Mouse (Mus musculus): Measurements from ENCODE around the gene Nudt6. TPM values are rescaled to one million over a fixed set of nuclear protein-coding genes. Genes with fewer than 3 reads are reported as not detected.

Nudt6 gene
- polyA plus RNA-seq, 2 experiments: 5.9 to 7.2 TPM

DNA sequence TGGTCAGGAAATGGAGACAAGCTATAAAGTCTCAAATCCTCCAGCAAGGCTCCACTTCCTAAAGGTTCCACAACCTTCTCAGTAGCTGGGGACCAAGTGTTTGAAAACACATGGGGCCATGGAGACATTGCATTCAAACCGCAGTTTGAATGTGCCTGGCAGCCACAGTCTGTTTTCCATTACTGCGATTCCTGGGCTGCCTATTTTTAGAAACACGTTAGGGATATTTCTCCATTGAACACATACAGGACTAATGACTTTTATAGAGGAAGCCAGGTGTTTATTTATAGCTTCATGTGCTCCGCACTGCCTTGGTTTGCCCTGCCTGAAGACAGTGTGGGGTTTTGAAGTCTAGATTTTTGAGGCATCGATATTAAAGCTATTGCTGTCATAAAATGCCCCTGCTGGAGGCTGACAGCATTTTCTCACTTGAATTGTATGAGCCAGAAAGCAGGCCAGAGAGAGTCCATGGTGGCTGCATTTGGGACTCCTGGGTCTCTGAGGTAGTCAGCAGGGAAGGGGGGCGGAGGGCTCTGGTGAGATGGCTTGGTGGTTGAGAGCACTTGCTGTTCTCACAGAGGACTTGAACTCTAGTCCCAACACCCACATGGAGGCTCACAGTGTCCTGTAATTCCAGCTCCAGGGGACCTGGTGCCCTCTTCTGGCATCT lies 36.8 kb downstream of the Nudt6 start:
- TF ChIP-seq POLR2A (IDR thresholded peaks at IDR 0.05; ENCODE audit: borderline replicate concordance, extremely low read depth, insufficient read depth, insufficient read length): no peak
- H3K4me2 ChIP-seq (replicated peaks; ENCODE audit: low read depth, low read length, severe bottlenecking): no peak overlapping the region

DNA sequence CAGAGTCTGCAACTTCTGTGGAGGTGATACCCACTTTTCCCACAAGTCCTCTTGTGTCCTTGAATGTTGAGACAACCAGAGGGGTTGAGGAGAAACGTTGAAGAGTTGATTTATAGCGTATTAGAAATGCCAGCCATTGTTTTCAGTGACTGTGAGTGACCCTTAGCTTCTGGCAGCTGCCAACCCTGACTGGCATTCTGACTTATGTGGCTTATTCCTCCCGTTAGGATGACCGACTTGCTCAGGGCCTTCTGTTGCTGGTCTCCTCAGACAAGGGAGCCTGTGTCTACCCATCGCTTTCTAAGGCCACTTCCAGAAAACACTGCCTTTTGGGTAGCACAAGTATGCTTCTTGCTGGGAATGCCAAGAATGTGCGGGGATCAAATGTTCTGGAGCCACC lies 38.6 kb downstream of the Nudt6 start:
- WGBS: 50% methylated on average over 6 of the region's 6 CpGs
- ATAC-seq (ENCODE audit: low FRiP score, low read depth) (no peak), DNase-seq (ENCODE audit: low spot score) (peak; percentile 31)
- H3K36me3 ChIP-seq (ENCODE audit: control insufficient read depth, insufficient read depth, low read length): no peaks in the 10 kb centered on the region
- no peak overlapping the region for H3K9ac ChIP-seq (ENCODE audit: low read depth, low read length, severe bottlenecking)
- no peak for TF ChIP-seq POLR2A (IDR thresholded peaks at IDR 0.05; ENCODE audit: borderline replicate concordance, extremely low read depth, insufficient read depth, insufficient read length)
- H3K9me3 ChIP-seq (ENCODE audit: control insufficient read depth, low read length): no peaks in the 10 kb centered on the region
- H3K4me3 ChIP-seq (replicated peaks; ENCODE audit: low read length): no peak overlapping the region
- H3K4me1 ChIP-seq (ENCODE audit: control insufficient read depth, insufficient read depth, low read length): peaks cover 49% of the 10 kb centered on the region
- H3K27me3 ChIP-seq (ENCODE audit: control insufficient read depth, insufficient read depth, low read length): no peaks in the 10 kb centered on the region
- H3K4me2 ChIP-seq (replicated peaks; ENCODE audit: low read depth, low read length, severe bottlenecking): no peak overlapping the region
- peak overlapping the region; percentile 67; the same call in 1 of the 2 replicates for H3K27ac ChIP-seq (replicated peaks; ENCODE audit: low read depth, low read length)

More for the DNA sequence above, 36.8 kb downstream of the Nudt6 start:
- DNase-seq (ENCODE audit: low spot score) (peak; percentile 82), ATAC-seq (ENCODE audit: low FRiP score, low read depth) (peak; percentile 70)
- Histone ChIP-seq H3K9me3 (ENCODE audit: control insufficient read depth, low read length) (no peaks in the 10 kb centered on the region), H3K4me1 (ENCODE audit: control insufficient read depth, insufficient read depth, low read length) (peaks cover 44% of the 10 kb centered on the region), H3K27me3 (ENCODE audit: control insufficient read depth, insufficient read depth, low read length) (no peaks in the 10 kb centered on the region), H3K9ac (ENCODE audit: low read depth, low read length, severe bottlenecking) (no peak overlapping the region), H3K36me3 (ENCODE audit: control insufficient read depth, insufficient read depth, low read length) (0 out of 2 replicates have a peak, but pooled peaks cover 5% of the 10 kb centered on the region), H3K27ac (replicated peaks; ENCODE audit: low read depth, low read length) (peak overlapping the region; percentile 70), H3K4me3 (replicated peaks; ENCODE audit: low read length) (no peak overlapping the region)
- 15% methylated on average over 6 of the region's 6 CpGs for WGBS

DNA sequence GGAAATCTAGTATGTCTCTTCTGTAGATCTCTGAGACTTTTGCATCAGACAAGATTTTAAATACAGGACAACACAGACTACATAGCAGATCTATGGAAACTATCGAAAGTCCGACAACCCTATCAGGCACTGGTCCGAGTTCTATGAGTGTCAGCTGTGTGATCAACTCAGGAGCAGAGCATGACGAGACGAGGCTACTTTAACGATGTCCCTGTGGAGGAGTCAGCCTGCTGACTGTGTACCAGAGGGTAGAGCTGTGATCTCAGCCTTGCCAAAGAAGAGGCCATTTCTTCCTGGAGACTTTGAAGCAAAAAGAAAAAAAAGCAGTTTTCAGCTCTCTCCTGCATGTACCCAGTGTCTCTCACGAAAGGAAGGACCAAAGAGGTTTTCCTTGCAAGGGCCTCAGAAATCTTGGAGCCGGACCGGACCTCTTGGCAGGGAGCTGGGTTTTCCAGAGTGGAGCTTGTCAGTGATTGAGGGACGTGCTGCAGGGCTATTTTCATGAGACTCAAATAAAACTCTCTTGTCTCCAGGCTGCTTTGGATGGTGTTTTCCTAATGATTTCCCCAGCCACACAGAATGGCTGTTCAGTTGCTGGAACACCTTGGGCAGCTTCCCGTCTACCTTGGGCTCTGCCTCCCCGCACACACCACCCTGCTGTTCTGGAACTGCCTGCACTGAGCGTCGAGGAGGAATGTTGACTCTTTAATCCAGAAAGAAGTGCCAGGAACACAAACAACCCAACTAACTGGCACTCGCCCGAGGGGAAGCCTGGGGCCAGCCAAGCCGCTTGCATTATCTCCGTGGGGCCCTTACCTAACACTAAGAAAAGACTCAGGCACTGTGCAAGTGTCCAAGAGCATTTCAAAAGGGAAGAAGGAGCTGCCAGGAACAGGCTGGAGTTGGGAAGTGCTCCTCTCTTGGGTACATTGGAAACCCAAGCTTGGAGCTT lies 39.8 kb downstream of the Nudt6 start:
- no peaks in the 10 kb centered on the region for H3K9me3 ChIP-seq (ENCODE audit: control insufficient read depth, low read length)
- WGBS: 39% methylated on average over 18 of the region's 18 CpGs
- DNase-seq (ENCODE audit: low spot score) (peak; percentile 78), ATAC-seq (ENCODE audit: low FRiP score, low read depth) (peak; percentile 71)
- H3K4me1 ChIP-seq (ENCODE audit: control insufficient read depth, insufficient read depth, low read length): peaks cover 49% of the 10 kb centered on the region
- no peaks in the 10 kb centered on the region for H3K36me3 ChIP-seq (ENCODE audit: control insufficient read depth, insufficient read depth, low read length)
- no peak for TF ChIP-seq POLR2A (IDR thresholded peaks at IDR 0.05; ENCODE audit: borderline replicate concordance, extremely low read depth, insufficient read depth, insufficient read length)
- H3K27me3 ChIP-seq (ENCODE audit: control insufficient read depth, insufficient read depth, low read length): no peaks in the 10 kb centered on the region
- H3K9ac ChIP-seq (ENCODE audit: low read depth, low read length, severe bottlenecking): no peak overlapping the region
- no peak overlapping the region for H3K4me3 ChIP-seq (replicated peaks; ENCODE audit: low read length)
- peak overlapping the region; percentile 83 for H3K27ac ChIP-seq (replicated peaks; ENCODE audit: low read depth, low read length)
- peak overlapping the region; percentile 0; the same call in 1 of the 2 replicates for H3K4me2 ChIP-seq (replicated peaks; ENCODE audit: low read depth, low read length, severe bottlenecking)

DNA sequence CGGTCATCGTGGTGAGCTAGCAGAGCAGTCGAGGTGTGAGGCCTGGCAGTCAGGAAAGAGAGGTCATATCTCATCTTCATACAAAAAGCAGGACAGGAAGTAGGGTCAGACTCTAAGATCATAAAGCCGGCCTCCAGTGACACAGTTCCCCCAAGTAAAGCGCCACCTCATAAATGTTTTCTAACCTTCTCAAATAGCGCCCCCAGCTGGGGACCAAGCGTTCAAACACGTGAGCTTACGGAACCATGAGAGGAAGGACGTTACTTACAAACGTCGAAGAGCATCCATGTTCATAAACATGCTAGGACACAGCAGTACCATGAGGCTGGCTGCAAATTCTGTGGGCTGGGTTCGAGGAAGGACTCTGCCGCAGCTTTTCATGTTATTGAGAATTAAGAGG lies 40.8 kb downstream of the Nudt6 start:
- H3K4me3 ChIP-seq (replicated peaks; ENCODE audit: low read length): no peak overlapping the region
- no peak for TF ChIP-seq POLR2A (IDR thresholded peaks at IDR 0.05; ENCODE audit: borderline replicate concordance, extremely low read depth, insufficient read depth, insufficient read length)
- WGBS: 74% methylated on average over 14 of the region's 14 CpGs
- H3K9me3 ChIP-seq (ENCODE audit: control insufficient read depth, low read length): no peaks in the 10 kb centered on the region
- no peaks in the 10 kb centered on the region for H3K36me3 ChIP-seq (ENCODE audit: control insufficient read depth, insufficient read depth, low read length)
- no peaks in the 10 kb centered on the region for H3K27me3 ChIP-seq (ENCODE audit: control insufficient read depth, insufficient read depth, low read length)
- DNase-seq (ENCODE audit: low spot score) (no peak), ATAC-seq (ENCODE audit: low FRiP score, low read depth) (no peak)
- H3K9ac ChIP-seq (ENCODE audit: low read depth, low read length, severe bottlenecking): no peak overlapping the region
- peak overlapping the region; percentile 83 for H3K27ac ChIP-seq (replicated peaks; ENCODE audit: low read depth, low read length)
- H3K4me2 ChIP-seq (replicated peaks; ENCODE audit: low read depth, low read length, severe bottlenecking): no peak overlapping the region
- peaks cover 47% of the 10 kb centered on the region for H3K4me1 ChIP-seq (ENCODE audit: control insufficient read depth, insufficient read depth, low read length)

DNA sequence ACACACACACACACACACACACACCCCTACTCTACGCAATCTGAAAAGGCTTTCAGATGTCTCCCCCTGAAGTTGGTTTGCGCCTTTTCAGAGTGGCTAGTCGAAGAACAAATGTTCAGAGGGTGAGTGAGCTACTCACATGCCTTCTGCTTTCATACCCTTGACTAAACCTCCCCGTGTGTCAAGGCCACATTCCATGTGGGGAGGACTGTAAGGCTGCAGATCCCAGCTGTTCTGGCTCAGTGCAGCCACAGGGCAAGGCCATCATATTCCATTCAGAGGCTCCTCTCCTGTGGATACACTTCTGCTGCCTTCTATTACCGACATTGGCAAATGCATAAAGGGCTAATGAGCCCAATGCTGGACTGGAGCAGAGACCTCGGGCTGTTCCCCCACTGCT lies 41.6 kb downstream of the Nudt6 start:
- peak; percentile 35; the same call in 1 of the 2 replicates for ATAC-seq (ENCODE audit: low FRiP score, low read depth)
- Histone ChIP-seq H3K36me3 (ENCODE audit: control insufficient read depth, insufficient read depth, low read length) (no peaks in the 10 kb centered on the region), H3K27ac (replicated peaks; ENCODE audit: low read depth, low read length) (0 out of 2 replicates have a peak overlapping the region, but pooled peaks have one; percentile 38), H3K4me2 (replicated peaks; ENCODE audit: low read depth, low read length, severe bottlenecking) (no peak overlapping the region), H3K9me3 (ENCODE audit: control insufficient read depth, low read length) (no peaks in the 10 kb centered on the region), H3K9ac (ENCODE audit: low read depth, low read length, severe bottlenecking) (no peak overlapping the region), H3K4me3 (replicated peaks; ENCODE audit: low read length) (no peak overlapping the region), H3K4me1 (ENCODE audit: control insufficient read depth, insufficient read depth, low read length) (peaks cover 51% of the 10 kb centered on the region), H3K27me3 (ENCODE audit: control insufficient read depth, insufficient read depth, low read length) (no peaks in the 10 kb centered on the region)
- no peak for TF ChIP-seq POLR2A (IDR thresholded peaks at IDR 0.05; ENCODE audit: borderline replicate concordance, extremely low read depth, insufficient read depth, insufficient read length)
- WGBS: 59% methylated on average over 6 of the region's 6 CpGs
- peak; percentile 47 for DNase-seq (ENCODE audit: low spot score)

Data from limb, embryonic 14.5 days (tissue).